Mouse (Mus musculus) midbrain, postnatal 0 days (tissue): Measurements from ENCODE around the gene Tln1. TPM values are rescaled to one million over a fixed set of nuclear protein-coding genes. Genes with fewer than 3 reads are reported as not detected.

Source experiments
- ATAC-seq: fragments of 200-750 bp; cut with Nextera tagmentation; 2 replicates; pipeline ENCODE4 v1.8.0; 2017; ENCODE audit warnings: moderate number of reproducible peaks, mild to moderate bottlenecking, moderate TSS enrichment, moderate library complexity; ENCODE audit not compliant: low FRiP score
- DNase-seq: peaks from one replicate; pipeline ENCODE4 v3.0.0-alpha.2; 2015; ENCODE audit warnings: low spot score
- H3K27ac ChIP-seq: fragments of 300-500 bp; sonication (generic); 2 replicates; pipeline ENCODE4 v1.5.1; 2014; ENCODE audit warnings: low read depth, mild to moderate bottlenecking, low read length, mixed read lengths
- H3K27me3 ChIP-seq: fragments of 300-500 bp; sonication (generic); 2 replicates; pipeline ENCODE4 v1.6.1; 2014; ENCODE audit warnings: low read length, control low read depth, mixed read lengths; ENCODE audit not compliant: insufficient read depth
- H3K36me3 ChIP-seq: fragments of 300-500 bp; sonication (generic); 2 replicates; pipeline ENCODE4 v1.6.1; 2014; ENCODE audit warnings: low read length, control low read depth, mixed read lengths; ENCODE audit not compliant: insufficient read depth
- H3K4me1 ChIP-seq: fragments of 300-500 bp; sonication (generic); 2 replicates; pipeline ENCODE4 v1.6.1; 2014; ENCODE audit warnings: mild to moderate bottlenecking, control low read depth, antibody characterized with exemption, low read length, mixed read lengths; ENCODE audit not compliant: insufficient read depth
- H3K4me2 ChIP-seq: fragments of 300-500 bp; sonication (generic); 2 replicates; pipeline ENCODE4 v1.6.1; 2014; ENCODE audit warnings: low read depth, mild to moderate bottlenecking, low read length, mixed read lengths; ENCODE audit not compliant: poor library complexity, severe bottlenecking
- H3K4me3 ChIP-seq: fragments of 300-500 bp; sonication (generic); 2 replicates; pipeline ENCODE4 v1.5.1; 2014; ENCODE audit warnings: low read depth, mild to moderate bottlenecking, low read length, moderate library complexity
- H3K9ac ChIP-seq: fragments of 300-500 bp; sonication (generic); replicated peaks from 2 replicates; pipeline ENCODE4 v1.6.1; 2014; ENCODE audit warnings: mild to moderate bottlenecking, low read length, moderate library complexity, mixed read lengths; ENCODE audit not compliant: poor library complexity, severe bottlenecking
- H3K9me3 ChIP-seq: fragments of 300-500 bp; sonication (generic); 2 replicates; pipeline ENCODE4 v1.6.1; 2016; ENCODE audit warnings: low read length, control low read depth
- CTCF ChIP-seq: IDR thresholded peaks from 2 replicates; pipeline ENCODE4 v1.5.1; 2016; ENCODE audit warnings: antibody characterized with exemption, mild to moderate bottlenecking
- WGBS: fragments of 180-500 bp; shearing (Covaris S2); extraction: QIAGEN DNeasy Blood & Tissue Kit; methylation state at CpG from one replicate; pipeline ENCODE4 v1.1.7; 2014; 5-methylcytosine and 5-hydroxymethylcytosine counted together
- polyA plus RNA-seq: library from polyadenylated mRNA; unstranded; fragments of >200 nt; fragmentation: Nextera tagmentation; extraction: Ambion mirVana; gene quantifications from 2 replicates; pipeline ENCODE4 v1.2.1, GENCODE M21; 2015
- total RNA-seq: library from RNA; depleted of rRNA; stranded (reverse); fragments of >200 nt; gene quantifications from 2 replicates; pipeline ENCODE4 v1.2.3, GENCODE M21; 2014

Tln1 gene
- total and polyA plus RNA-seq, 2 experiments from 2014 or later = 44.4 to 75.7 TPM

DNA sequence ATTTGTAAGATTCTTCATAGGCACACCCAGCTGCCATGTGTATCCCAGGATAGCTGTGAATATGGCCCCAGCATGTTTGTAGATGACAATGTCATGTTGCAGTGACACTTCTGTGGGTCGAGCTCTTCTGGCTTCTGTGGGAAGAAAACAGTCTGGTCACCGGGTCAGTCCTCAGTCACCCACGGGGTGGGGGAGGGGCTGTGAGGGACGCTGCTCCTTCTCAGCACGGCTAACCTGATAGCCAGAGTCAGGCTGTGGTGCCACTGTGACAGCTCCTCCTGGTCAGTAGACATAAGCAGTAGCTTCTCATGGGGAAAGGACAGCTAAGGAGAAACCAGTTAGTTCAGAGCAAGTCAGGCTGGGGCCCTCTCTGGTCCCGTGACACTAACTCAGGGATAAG, 65.9 kb downstream of the Tln1 start:
- H3K36me3 ChIP-seq = peaks cover 3% of the 10 kb centered on the region; the same call in 1 of the 2 replicates
- 0 out of 2 replicates have a peak, but pooled peaks cover 6% of the 10 kb centered on the region for H3K4me1 ChIP-seq
- H3K27ac ChIP-seq = no peak overlapping the region
- H3K4me3 ChIP-seq = no peak overlapping the region
- no peak for ATAC-seq
- 31% methylated on average over 6 of the region's 6 CpGs for WGBS
- H3K9me3 ChIP-seq = no peaks in the 10 kb centered on the region
- no peaks in the 10 kb centered on the region for H3K27me3 ChIP-seq
- no peak overlapping the region for H3K9ac ChIP-seq
- no peak for TF ChIP-seq CTCF
- DNase-seq = no peak
- no peak overlapping the region for H3K4me2 ChIP-seq

DNA sequence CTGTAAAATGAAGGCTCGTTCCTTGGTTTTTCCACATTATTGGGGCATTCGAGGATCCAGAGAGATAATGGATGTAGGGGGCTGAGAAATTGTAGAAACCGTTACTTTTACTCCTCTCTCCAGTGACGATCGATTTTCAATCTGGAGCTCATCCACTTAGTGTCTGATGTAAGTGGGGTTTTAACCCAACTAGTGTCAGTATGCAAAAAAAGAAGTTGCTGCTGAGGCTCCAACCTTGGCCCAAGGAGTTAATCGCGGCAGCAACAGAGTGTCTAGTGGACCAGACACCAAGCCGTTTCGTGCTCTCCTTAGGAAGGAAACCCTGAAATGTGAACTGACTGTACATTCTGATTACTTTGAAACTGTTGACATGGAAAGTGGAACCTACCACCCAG, 68.6 kb downstream of the Tln1 start:
- 0 out of 2 replicates have a peak, but pooled peaks cover 6% of the 10 kb centered on the region for H3K4me1 ChIP-seq
- DNase-seq (peak; percentile 37), ATAC-seq (no peak)
- peak overlapping the region; percentile 50 for H3K4me2 ChIP-seq
- H3K9me3 ChIP-seq = no peaks in the 10 kb centered on the region
- H3K4me3 ChIP-seq = peak overlapping the region; percentile 59
- no peaks in the 10 kb centered on the region for H3K27me3 ChIP-seq
- peaks cover 3% of the 10 kb centered on the region; the same call in 1 of the 2 replicates for H3K36me3 ChIP-seq
- under 1% methylated on average over 9 of the region's 9 CpGs for whole genome bisulfite sequencing
- no peak for TF ChIP-seq CTCF
- H3K9ac ChIP-seq = peak overlapping the region; percentile 68
- H3K27ac ChIP-seq = peak overlapping the region; percentile 88

DNA sequence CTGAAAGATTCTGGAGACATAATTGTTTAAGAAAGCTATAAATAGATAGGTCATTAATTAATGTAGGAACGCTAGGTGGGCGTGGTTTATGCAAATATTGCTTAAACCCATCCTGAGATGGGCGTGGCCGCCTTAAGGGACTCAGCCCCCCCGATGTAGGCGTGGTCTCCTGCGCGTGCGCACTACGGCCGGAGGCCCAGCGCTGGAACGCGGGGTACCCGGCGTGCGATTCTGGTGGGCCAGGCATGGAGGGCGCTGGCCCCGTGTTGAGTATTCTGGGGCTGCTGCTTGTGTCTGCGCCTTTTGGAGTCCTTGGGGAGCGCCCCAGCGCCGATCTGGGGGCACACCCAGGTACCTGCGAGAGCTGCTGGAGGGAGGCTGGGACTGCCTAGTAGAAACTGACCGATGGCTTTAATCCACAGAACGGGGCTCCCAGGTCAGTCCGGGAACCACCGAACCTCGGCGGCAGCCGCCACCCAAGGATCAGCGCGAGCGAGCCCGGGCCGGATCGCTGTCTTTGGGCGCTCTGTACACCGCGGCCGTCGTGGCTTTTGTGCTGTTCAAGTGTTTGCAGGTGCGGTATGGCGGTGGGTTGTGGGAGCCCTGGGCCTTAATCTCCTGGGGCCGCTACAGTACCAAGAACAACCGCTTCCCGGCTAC, 69.2 kb downstream of the Tln1 start:
- TF ChIP-seq CTCF = peak; percentile 50
- ATAC-seq = peak; percentile 91

DNA sequence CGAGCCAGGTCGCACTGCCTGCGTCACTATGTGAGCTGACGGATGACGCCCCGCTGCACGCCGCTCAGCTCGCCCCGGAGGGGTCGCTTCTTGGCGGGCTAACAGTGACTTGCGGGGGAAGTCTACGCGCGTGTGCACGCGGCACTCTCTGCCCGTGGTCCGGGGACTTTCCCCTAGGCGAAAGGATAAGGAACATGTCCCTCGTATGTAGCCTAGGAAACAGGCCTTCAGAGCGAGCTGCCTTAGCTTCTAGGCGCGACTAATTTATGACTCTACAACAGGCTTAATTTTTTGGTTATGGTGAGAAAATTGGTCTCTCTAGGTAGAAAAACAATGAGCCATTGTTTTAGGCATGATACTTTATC, 69.7 kb downstream of the Tln1 start, which contains the start of gene Ccdc107:
Gene Ccdc107 (plus strand): TSS at position 80 of the 365 bp plus-strand sequence.
- Histone ChIP-seq H3K4me3 (peak within 1 kb of the TSS; percentile 59), H3K27ac (peak within 1 kb of the TSS; percentile 88), H3K36me3 (peaks cover 3% of the 10 kb centered on the region; the same call in 1 of the 2 replicates), H3K9ac (peak within 1 kb of the TSS; percentile 68), H3K4me1 (0 out of 2 replicates have a peak, but pooled peaks cover 6% of the 10 kb centered on the region), H3K4me2 (peak within 1 kb of the TSS; percentile 50), H3K9me3 (no peaks in the 10 kb centered on the region), H3K27me3 (no peaks in the 10 kb centered on the region)
- ATAC-seq (peak; percentile 96), DNase-seq (peak; percentile 98)
- under 1% methylated on average over 25 of the region's 25 CpGs for WGBS
- TF ChIP-seq CTCF = peak; percentile 39; the same call in 1 of the 2 replicates

More for the DNA sequence above, 69.2 kb downstream of the Tln1 start:
- peak overlapping the region; percentile 59 for H3K4me3 ChIP-seq
- 0 out of 2 replicates have a peak, but pooled peaks cover 6% of the 10 kb centered on the region for H3K4me1 ChIP-seq
- under 1% methylated on average over 47 of the region's 47 CpGs for WGBS
- peak overlapping the region; percentile 88 for H3K27ac ChIP-seq
- H3K36me3 ChIP-seq = peaks cover 3% of the 10 kb centered on the region; the same call in 1 of the 2 replicates
- H3K9me3 ChIP-seq = no peaks in the 10 kb centered on the region
- peak; percentile 97 for DNase-seq
- peak overlapping the region; percentile 50 for H3K4me2 ChIP-seq
- no peaks in the 10 kb centered on the region for H3K27me3 ChIP-seq
- H3K9ac ChIP-seq = peak overlapping the region; percentile 68

DNA sequence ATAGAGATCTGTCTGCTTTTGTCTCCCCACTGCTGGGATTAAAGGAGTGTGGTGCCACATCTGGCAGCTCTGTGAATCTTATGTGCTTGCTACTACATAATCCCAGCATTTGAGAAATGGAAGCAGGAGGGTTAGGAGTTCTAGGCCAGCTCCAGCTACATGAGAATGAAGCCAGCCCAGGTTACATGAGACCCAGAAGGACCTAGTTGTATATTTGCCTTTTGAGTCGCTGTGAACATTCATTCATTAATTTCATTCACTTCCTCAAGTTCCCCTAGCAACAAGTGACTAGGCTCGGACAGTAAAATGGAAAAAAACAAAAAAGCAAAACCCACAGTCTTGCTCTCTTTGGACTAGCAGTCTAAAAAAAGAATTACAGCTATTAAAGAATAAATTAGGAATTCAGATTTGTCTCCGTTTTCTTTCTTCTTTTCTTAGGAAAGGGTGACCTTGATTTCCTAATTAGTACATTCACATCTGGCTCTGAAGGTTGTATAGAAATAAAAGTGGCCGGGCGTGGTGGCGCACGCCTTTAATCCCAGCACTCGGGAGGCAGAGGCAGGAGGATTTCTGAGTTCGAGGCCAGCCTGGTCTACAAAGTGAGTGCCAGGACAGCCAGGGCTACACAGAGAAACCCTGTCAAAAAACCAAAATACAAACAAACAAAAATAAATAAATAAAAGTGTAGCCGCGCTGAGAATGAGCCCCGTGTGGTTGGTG, 70.2 kb downstream of the Tln1 start:
- DNase-seq = no peak
- H3K9ac ChIP-seq = 0 out of 2 replicates have a peak overlapping the region, but pooled peaks have one; percentile 68
- 35% methylated on average over 12 of the region's 12 CpGs for WGBS

More for the DNA sequence above, 70.2 kb downstream of the Tln1 start:
- no peak for TF ChIP-seq CTCF
- Histone ChIP-seq H3K36me3 (peaks cover 3% of the 10 kb centered on the region; the same call in 1 of the 2 replicates), H3K4me3 (peak overlapping the region; percentile 59), H3K27me3 (no peaks in the 10 kb centered on the region), H3K4me1 (0 out of 2 replicates have a peak, but pooled peaks cover 6% of the 10 kb centered on the region), H3K9me3 (no peaks in the 10 kb centered on the region), H3K27ac (peak overlapping the region; percentile 88), H3K4me2 (peak overlapping the region; percentile 50)
- no peak for ATAC-seq
